Comparison of ENCODE assay signal across 16 mouse cellular contexts in the genomic region with DNA sequence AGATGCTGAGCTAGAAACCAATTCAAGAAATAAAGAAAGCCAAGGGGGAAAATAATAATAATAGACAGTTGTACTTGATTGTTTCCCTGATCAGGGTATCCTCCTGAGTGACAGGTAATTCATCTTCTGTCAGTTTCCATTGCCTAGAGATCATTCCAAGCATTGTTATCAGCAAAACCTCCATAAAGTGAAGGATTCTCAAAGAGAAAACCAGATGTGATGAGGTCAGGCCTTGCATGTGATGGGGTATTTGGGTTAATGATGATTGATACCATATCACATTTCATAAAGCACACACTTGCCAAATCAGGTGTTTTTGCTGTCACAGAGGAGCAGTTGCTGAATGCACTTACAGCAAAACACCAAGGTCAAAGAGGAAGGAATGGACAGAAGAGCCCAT.
"Had no signal": no experiment of that assay in that cellular context is flagged by ENCODE, and none has a peak within 500 bp of the region (broad histone marks: within the 10 kb centered on the region; RNA-seq: fewer than 3 reads in every experiment).

No protein-coding gene starts in this region.

- H3K4me3 ChIP-seq: midbrain, embryonic 12.5 days; neural tube, embryonic 12.5 days had no signal

- DNase-seq: lung, adult 18-20 months; lung, embryonic 14.5 days; lung, postnatal 10 days; lung, postnatal 4 days; midbrain, embryonic 14.5 days; retina, postnatal 1 day; right cerebral cortex, adult 18-20 months; right cerebral cortex, postnatal 25 days; right cerebral cortex, postnatal 4 days; spleen, adult 18-20 months; thymus, adult 18-20 months; thymus, postnatal 14 days; thymus, postnatal 36 days had no signal

- H3K9me3 ChIP-seq: midbrain, embryonic 12.5 days; neural tube, embryonic 12.5 days had no signal

- H3K36me3 ChIP-seq: midbrain, embryonic 12.5 days; neural tube, embryonic 12.5 days had no signal

- H3K4me2 ChIP-seq: lung, embryonic 14.5 days; midbrain, embryonic 12.5 days; neural tube, embryonic 12.5 days had no signal

- H3K4me1 ChIP-seq: midbrain, embryonic 12.5 days; neural tube, embryonic 12.5 days had no signal

- H3K27ac ChIP-seq: midbrain, embryonic 12.5 days; neural tube, embryonic 12.5 days had no signal

- H3K27me3 ChIP-seq: midbrain, embryonic 12.5 days; neural tube, embryonic 12.5 days had no signal

- H3K9ac ChIP-seq: lung, embryonic 14.5 days; midbrain, embryonic 12.5 days; neural tube, embryonic 12.5 days had no signal

- ATAC-seq: midbrain, embryonic 16.5 days had no signal
